Mouse (Mus musculus) liver, embryonic 11.5 days (tissue): Measurements from ENCODE around the gene Lrmda. TPM values are rescaled to one million over a fixed set of nuclear protein-coding genes. Genes with fewer than 3 reads are reported as not detected.

Source experiments
- ATAC-seq: fragments of 200-750 bp; cut with Nextera tagmentation; replicated peaks from 2 replicates; pipeline ENCODE4 v1.8.0; 2017; ENCODE audit warnings: moderate number of reproducible peaks, mild to moderate bottlenecking, moderate TSS enrichment, moderate library complexity; ENCODE audit not compliant: low FRiP score
- DNase-seq: peaks from one replicate; pipeline ENCODE4 v3.0.0-alpha.2; 2017; ENCODE audit warnings: low spot score
- H3K27ac ChIP-seq: fragments of 300-500 bp; sonication (generic); 2 replicates; pipeline ENCODE4 v1.5.1; 2014; ENCODE audit warnings: mild to moderate bottlenecking, low read depth, low read length, control low read depth
- H3K27me3 ChIP-seq: fragments of 300-500 bp; sonication (generic); replicated peaks from 2 replicates; pipeline ENCODE4 v1.6.1; 2014; ENCODE audit warnings: low read length, mixed read lengths; ENCODE audit not compliant: control insufficient read depth, insufficient read depth
- H3K36me3 ChIP-seq: fragments of 300-500 bp; sonication (generic); 2 replicates; pipeline ENCODE4 v1.6.1; 2014; ENCODE audit warnings: mild to moderate bottlenecking, low read length, moderate library complexity, mixed read lengths; ENCODE audit not compliant: control insufficient read depth, insufficient read depth
- H3K4me1 ChIP-seq: fragments of 300-500 bp; sonication (generic); replicated peaks from 2 replicates; pipeline ENCODE4 v1.6.1; 2014; ENCODE audit warnings: low read length, mixed read lengths; ENCODE audit not compliant: control insufficient read depth, insufficient read depth
- H3K4me2 ChIP-seq: fragments of 300-500 bp; sonication (generic); 2 replicates; pipeline ENCODE4 v1.6.1; 2014; ENCODE audit warnings: mild to moderate bottlenecking, control low read depth, moderate library complexity
- H3K4me3 ChIP-seq: fragments of 300-500 bp; sonication (generic); 2 replicates; pipeline ENCODE4 v1.5.1; 2014; ENCODE audit warnings: low read depth, low read length, control low read depth
- H3K9ac ChIP-seq: fragments of 300-500 bp; sonication (generic); 2 replicates; pipeline ENCODE4 v1.6.1; 2014; ENCODE audit warnings: low read depth, low read length, control low read depth
- H3K9me3 ChIP-seq: fragments of 300-500 bp; sonication (generic); 2 replicates; pipeline ENCODE4 v1.6.1; 2016; ENCODE audit warnings: low read length, inconsistent platforms, mixed read lengths; ENCODE audit not compliant: control insufficient read depth
- WGBS: fragments of 180-500 bp; shearing (Covaris S2); extraction: QIAGEN DNeasy Blood & Tissue Kit; methylation state at CpG from one replicate; pipeline ENCODE4 v1.1.7; 2014; 5-methylcytosine and 5-hydroxymethylcytosine counted together
- polyA plus RNA-seq: library from polyadenylated mRNA; unstranded; fragments of >200 nt; fragmentation: Nextera tagmentation; extraction: Ambion mirVana; gene quantifications from 2 replicates; pipeline ENCODE4 v1.2.1, GENCODE M21; 2014

Gene Lrmda
- polyA plus RNA-seq, 1 experiment from 2014 or later = 0.53 TPM

GRCm38 (mm10) chr14:21985426-21985931 is 34.0 kb upstream of the Lrmda start:
- H3K36me3 ChIP-seq = no peaks in the 10 kb centered on the region

GRCm38 (mm10) chr14:21985981-21986732 is 33.4 kb upstream of the Lrmda start:
- Histone ChIP-seq H3K4me1 (peaks cover 16% of the 10 kb centered on the region), H3K9ac (peak overlapping the region; percentile 51), H3K36me3 (no peaks in the 10 kb centered on the region), H3K4me2 (peak overlapping the region; percentile 70), H3K27me3 (peaks cover 95% of the 10 kb centered on the region), H3K27ac (peak overlapping the region; percentile 85; the same call in 1 of the 2 replicates), H3K4me3 (peak overlapping the region; percentile 56), H3K9me3 (no peaks in the 10 kb centered on the region)
- ATAC-seq = no peak
- peak; percentile 84 for DNase-seq
- under 1% methylated on average over 60 of the region's 62 CpGs for WGBS

More at GRCm38 (mm10) chr14:21985426-21985931, 34.0 kb upstream of the Lrmda start:
- ATAC-seq (no peak), DNase-seq (peak; percentile 77)
- whole genome bisulfite sequencing = 3% methylated on average over 37 of the region's 37 CpGs
- Histone ChIP-seq H3K4me2 (peak overlapping the region; percentile 70), H3K4me3 (peak overlapping the region; percentile 56), H3K27ac (peak overlapping the region; percentile 85), H3K4me1 (peaks cover 16% of the 10 kb centered on the region), H3K9ac (peak overlapping the region; percentile 51), H3K9me3 (no peaks in the 10 kb centered on the region), H3K27me3 (peaks cover 91% of the 10 kb centered on the region)

- Histone ChIP-seq H3K9me3 (no peaks in the 10 kb centered on the region), H3K9ac (peak overlapping the region; percentile 51), H3K4me1 (peaks cover 19% of the 10 kb centered on the region), H3K27me3 (peaks cover 96% of the 10 kb centered on the region), H3K4me2 (peak overlapping the region; percentile 70), H3K4me3 (peak overlapping the region; percentile 56), H3K27ac (peak overlapping the region; percentile 85), H3K36me3 (no peaks in the 10 kb centered on the region)
- ATAC-seq (no peak), DNase-seq (peak; percentile 67)
- under 1% methylated on average over 61 of the region's 61 CpGs for WGBS
These were observed 32.5 kb upstream of the Lrmda start for GRCm38 (mm10) chr14:21986733-21987659.

- H3K27me3 ChIP-seq = peaks cover 96% of the 10 kb centered on the region
These were observed 31.6 kb upstream of the Lrmda start for GRCm38 (mm10) chr14:21987660-21988576.

GRCm38 (mm10) chr14:21988577-21989290 is 30.8 kb upstream of the Lrmda start:
- Histone ChIP-seq H3K9me3 (no peaks in the 10 kb centered on the region), H3K36me3 (no peaks in the 10 kb centered on the region), H3K9ac (no peak overlapping the region), H3K27ac (peak overlapping the region; percentile 24; the same call in 1 of the 2 replicates), H3K4me3 (peak overlapping the region; percentile 56), H3K4me2 (peak overlapping the region; percentile 70), H3K4me1 (peaks cover 18% of the 10 kb centered on the region), H3K27me3 (peaks cover 96% of the 10 kb centered on the region)
- WGBS = 2% methylated on average over 25 of the region's 26 CpGs
- DNase-seq (peak; percentile 53), ATAC-seq (no peak)

More at GRCm38 (mm10) chr14:21987660-21988576, 31.6 kb upstream of the Lrmda start:
- WGBS = under 1% methylated on average over 74 of the region's 74 CpGs
- H3K36me3 ChIP-seq = no peaks in the 10 kb centered on the region
- peak overlapping the region; percentile 70 for H3K4me2 ChIP-seq
- ATAC-seq (peak; percentile 48), DNase-seq (peak; percentile 78)
- H3K9ac ChIP-seq = peak overlapping the region; percentile 51
- peak overlapping the region; percentile 56 for H3K4me3 ChIP-seq
- peaks cover 15% of the 10 kb centered on the region for H3K4me1 ChIP-seq
- no peaks in the 10 kb centered on the region for H3K9me3 ChIP-seq
- H3K27ac ChIP-seq = peak overlapping the region; percentile 85

- peaks cover 99% of the 10 kb centered on the region for H3K27me3 ChIP-seq
- H3K27ac ChIP-seq = peak within 1 kb of the TSS; percentile 24; the same call in 1 of the 2 replicates
- 1% methylated on average over 37 of the region's 37 CpGs for WGBS
- H3K4me2 ChIP-seq = peak within 1 kb of the TSS; percentile 70
- H3K4me3 ChIP-seq = peak within 1 kb of the TSS; percentile 56
- peaks cover 25% of the 10 kb centered on the region for H3K4me1 ChIP-seq
- ATAC-seq (no peak), DNase-seq (peak; percentile 63)
- H3K36me3 ChIP-seq = no peaks in the 10 kb centered on the region
- peak within 1 kb of the TSS; percentile 7; the same call in 1 of the 2 replicates for H3K9ac ChIP-seq
- no peaks in the 10 kb centered on the region for H3K9me3 ChIP-seq
These were observed 30.1 kb upstream of the Lrmda start, which contains the start of gene Zfp503 for GRCm38 (mm10) chr14:21989291-21989913. TSS of gene Zfp503 (minus strand) at chr14:21989601.

- H3K4me1 ChIP-seq = peaks cover 23% of the 10 kb centered on the region
- H3K36me3 ChIP-seq = no peaks in the 10 kb centered on the region
- DNase-seq (peak; percentile 47), ATAC-seq (no peak)
- H3K4me2 ChIP-seq = peak overlapping the region; percentile 70
- 3% methylated on average over 31 of the region's 31 CpGs for WGBS
- no peak overlapping the region for H3K27ac ChIP-seq
- H3K4me3 ChIP-seq = peak overlapping the region; percentile 56
- H3K9ac ChIP-seq = no peak overlapping the region
- no peaks in the 10 kb centered on the region for H3K9me3 ChIP-seq
- peaks cover 99% of the 10 kb centered on the region for H3K27me3 ChIP-seq
These were observed 29.0 kb upstream of the Lrmda start for GRCm38 (mm10) chr14:21990321-21991021.
